Mouse (Mus musculus) heart, postnatal 0 days (tissue): Measurements from ENCODE around the gene Ap4s1. TPM values are rescaled to one million over a fixed set of nuclear protein-coding genes. Genes with fewer than 3 reads are reported as not detected.
"Not testable (repeated sequence)": the region's sequence is repeated elsewhere in the genome, so short reads cannot be mapped to it uniquely, and the experiment has no call there.

Experiments used
- ATAC-seq: fragments of 200-750 bp; cut with Nextera tagmentation; 2 replicates; pipeline ENCODE4 v1.8.0; 2017; ENCODE audit warnings: low read depth, moderate number of reproducible peaks, moderate library complexity; ENCODE audit not compliant: insufficient read depth
- DNase-seq: peaks from one replicate; pipeline ENCODE4 v3.0.0-alpha.2; 2016; ENCODE audit warnings: low spot score
- H3K27ac ChIP-seq: fragments of 300-500 bp; sonication (generic); 2 replicates; pipeline ENCODE4 v1.5.1; 2014; ENCODE audit warnings: low read depth, mild to moderate bottlenecking
- H3K27me3 ChIP-seq: fragments of 300-500 bp; sonication (generic); 2 replicates; pipeline ENCODE4 v1.6.1; 2014; ENCODE audit warnings: low read length, mixed read lengths; ENCODE audit not compliant: control insufficient read depth, insufficient read depth
- H3K36me3 ChIP-seq: fragments of 300-500 bp; sonication (generic); replicated peaks from 2 replicates; pipeline ENCODE4 v1.6.1; 2014; ENCODE audit warnings: low read length, mixed read lengths; ENCODE audit not compliant: control insufficient read depth, insufficient read depth
- H3K4me1 ChIP-seq: fragments of 300-500 bp; sonication (generic); 2 replicates; pipeline ENCODE4 v1.6.1; 2014; ENCODE audit warnings: antibody characterized with exemption; ENCODE audit not compliant: control insufficient read depth, insufficient read depth
- H3K4me2 ChIP-seq: fragments of 300-500 bp; sonication (generic); 2 replicates; pipeline ENCODE4 v1.6.1; 2014; ENCODE audit warnings: low read depth, mild to moderate bottlenecking, low read length, moderate library complexity
- H3K4me3 ChIP-seq: fragments of 300-500 bp; sonication (generic); 2 replicates; pipeline ENCODE4 v1.5.1; 2014; ENCODE audit warnings: low read depth, low read length
- H3K9ac ChIP-seq: fragments of 300-500 bp; sonication (generic); replicated peaks from 2 replicates; pipeline ENCODE4 v1.6.1; 2014; ENCODE audit warnings: low read depth, low read length, mixed read lengths
- H3K9me3 ChIP-seq: fragments of 300-500 bp; sonication (generic); replicated peaks from 2 replicates; pipeline ENCODE4 v1.6.1; 2016; ENCODE audit warnings: low read length; ENCODE audit not compliant: control insufficient read depth
- CTCF ChIP-seq: IDR thresholded peaks from 2 replicates; pipeline ENCODE4 v1.5.1; 2016; ENCODE audit warnings: antibody characterized with exemption, control low read depth, low read depth
- EP300 ChIP-seq: IDR thresholded peaks from 2 replicates; pipeline ENCODE4 v1.6.1; 2016; ENCODE audit warnings: antibody characterized with exemption, low read depth
- WGBS: fragments of 180-500 bp; shearing (Covaris S2); extraction: QIAGEN DNeasy Blood & Tissue Kit; methylation state at CpG from one replicate; pipeline ENCODE4 v1.1.7; 2014; 5-methylcytosine and 5-hydroxymethylcytosine counted together
- polyA plus RNA-seq: library from polyadenylated mRNA; unstranded; fragments of >200 nt; fragmentation: Nextera tagmentation; extraction: Ambion mirVana; gene quantifications from 2 replicates; pipeline ENCODE4 v1.2.1, GENCODE M21; 2015
- total RNA-seq: library from RNA; depleted of rRNA; stranded (reverse); fragments of >200 nt; gene quantifications from 2 replicates; pipeline ENCODE4 v1.2.3, GENCODE M21; 2014; ENCODE audit warnings: low replicate concordance

Ap4s1 gene
- total and polyA plus RNA-seq, 2 experiments from 2014 or later: 25.0 to 47.1 TPM

GRCm38 (mm10) chr12:51678844-51679243 is 12.0 kb upstream of the Ap4s1 start:
- ATAC-seq (no peak), DNase-seq (peak; percentile 30)
- Histone ChIP-seq H3K4me1 (peaks cover 51% of the 10 kb centered on the region), H3K27ac (peak overlapping the region; percentile 19), H3K9me3 (no peaks in the 10 kb centered on the region), H3K36me3 (0 out of 2 replicates have a peak, but pooled peaks cover 5% of the 10 kb centered on the region), H3K27me3 (no peaks in the 10 kb centered on the region), H3K4me2 (no peak overlapping the region), H3K9ac (no peak overlapping the region), H3K4me3 (no peak overlapping the region)
- TF ChIP-seq CTCF (no peak), EP300 (no peak)
- 33% methylated on average over 1 of the region's 1 CpGs for WGBS

DNA sequence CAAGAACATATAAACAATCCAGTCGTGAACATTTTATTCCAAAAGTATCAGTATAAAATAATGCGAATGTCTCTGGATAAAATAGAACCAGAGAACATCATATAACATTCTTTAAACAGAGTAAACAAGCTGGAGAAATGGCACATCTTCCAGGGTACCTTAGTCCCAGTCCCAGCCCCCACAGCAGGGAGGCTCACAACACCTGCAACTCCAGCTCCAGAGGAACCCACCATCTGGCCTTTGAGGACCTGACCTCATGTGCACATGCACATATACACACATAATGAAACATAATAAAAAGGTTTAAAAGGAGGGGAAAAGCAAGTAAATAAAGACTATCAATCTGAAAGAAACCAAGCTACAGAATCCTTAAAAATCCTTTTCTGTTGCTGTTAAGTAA is 2.3 kb upstream of the Ap4s1 start:
- TF ChIP-seq EP300: no peak
- no peak for TF ChIP-seq CTCF
- DNase-seq (no peak), ATAC-seq (no peak)
- no peak overlapping the region for H3K27ac ChIP-seq
- no peak overlapping the region for H3K9ac ChIP-seq
- H3K36me3 ChIP-seq: no peaks in the 10 kb centered on the region
- no peak overlapping the region for H3K4me3 ChIP-seq
- H3K4me1 ChIP-seq: peaks cover 14% of the 10 kb centered on the region
- H3K9me3 ChIP-seq: no peaks in the 10 kb centered on the region
- WGBS: 95% methylated on average over 2 of the region's 2 CpGs
- no peaks in the 10 kb centered on the region for H3K27me3 ChIP-seq
- no peak overlapping the region for H3K4me2 ChIP-seq

DNA sequence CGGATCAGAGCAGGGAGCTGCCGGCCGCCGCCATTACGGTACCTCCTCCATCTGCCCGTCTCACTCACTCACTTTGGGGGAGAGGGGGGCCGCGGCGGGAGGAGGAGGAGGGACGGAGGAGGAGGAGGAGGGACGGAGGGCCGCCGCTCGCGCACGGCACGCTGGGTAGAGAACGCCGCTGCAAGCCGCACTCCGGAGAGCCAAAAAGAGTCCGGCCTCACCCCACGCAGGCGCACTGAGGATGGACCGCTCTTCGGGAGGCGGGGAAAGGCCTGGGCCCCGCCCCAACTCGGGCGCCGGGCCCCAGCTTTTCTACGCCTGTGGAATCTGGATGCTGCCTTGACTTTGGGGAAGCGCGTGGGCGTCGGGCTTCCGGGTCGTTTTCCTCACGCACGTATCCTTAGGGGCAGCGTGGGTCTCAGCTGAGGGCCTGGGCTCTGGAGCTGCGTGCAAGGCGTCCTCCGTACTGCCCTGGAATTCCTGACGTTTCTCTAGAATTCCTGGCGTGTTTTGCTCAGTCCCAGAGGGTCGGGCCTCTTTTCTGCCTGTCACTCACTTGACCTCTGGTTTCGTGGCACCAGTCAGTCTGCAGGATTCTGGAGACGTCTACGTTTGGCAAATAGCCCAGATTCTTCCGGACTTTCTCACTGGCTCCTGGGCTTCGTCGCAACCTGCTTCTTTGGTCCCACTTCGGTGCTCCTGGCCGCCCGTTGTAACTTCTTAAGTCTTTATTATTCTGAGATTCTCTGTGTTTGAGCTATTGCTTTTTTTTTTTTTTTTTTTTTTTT is 1.2 kb downstream of the Ap4s1 start, which contains the start of gene Strn3:
Gene Strn3, minus strand, starts transcription at position 53 of the 788 bp plus-strand sequence.
- WGBS: under 1% methylated on average over 46 of the region's 56 CpGs
- H3K27me3 ChIP-seq: no peaks in the 10 kb centered on the region

DNA sequence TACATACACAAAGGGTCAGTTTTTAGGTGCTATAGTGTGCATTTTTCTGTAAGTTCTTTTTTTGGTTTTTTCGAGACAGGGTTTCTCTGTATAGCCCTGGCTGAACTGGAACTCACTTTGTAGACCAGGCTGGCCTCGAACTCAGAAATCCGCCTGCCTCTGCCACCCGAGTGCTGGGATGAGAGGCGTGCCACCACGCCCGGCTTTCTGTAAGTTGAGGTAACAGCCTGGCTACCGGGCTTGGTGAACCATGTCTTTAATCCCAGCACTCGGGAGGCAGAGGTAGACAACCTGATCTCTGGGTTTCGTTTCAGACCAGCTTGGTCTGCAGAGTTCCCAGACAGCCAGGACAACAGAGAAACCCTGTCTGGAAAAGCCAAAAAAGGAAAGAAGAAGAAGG is 2.0 kb downstream of the Ap4s1 start:
- Histone ChIP-seq H3K27ac (peak overlapping the region; percentile 100), H3K4me2 (peak overlapping the region; percentile 88), H3K4me1 (peaks cover 21% of the 10 kb centered on the region), H3K4me3 (peak overlapping the region; percentile 96; the same call in 1 of the 2 replicates)
- WGBS: 70% methylated on average over 10 of the region's 10 CpGs
- not testable (repeated sequence) for H3K36me3 ChIP-seq, ATAC-seq, H3K9me3 ChIP-seq, H3K9ac ChIP-seq, DNase-seq, H3K27me3 ChIP-seq

More for the DNA sequence above, 1.2 kb downstream of the Ap4s1 start, which contains the start of gene Strn3:
- DNase-seq (peak; percentile 99), ATAC-seq (peak; percentile 94)
- peaks cover 25% of the 10 kb centered on the region for H3K4me1 ChIP-seq
- peak within 1 kb of the TSS; percentile 100 for H3K27ac ChIP-seq
- H3K4me3 ChIP-seq: peak within 1 kb of the TSS; percentile 96
- H3K9ac ChIP-seq: peak within 1 kb of the TSS; percentile 99
- TF ChIP-seq CTCF (no peak), EP300 (peak; percentile 55; the same call in 1 of the 2 replicates)
- peak within 1 kb of the TSS; percentile 88 for H3K4me2 ChIP-seq
- no peaks in the 10 kb centered on the region for H3K36me3 ChIP-seq
- no peaks in the 10 kb centered on the region for H3K9me3 ChIP-seq

DNA sequence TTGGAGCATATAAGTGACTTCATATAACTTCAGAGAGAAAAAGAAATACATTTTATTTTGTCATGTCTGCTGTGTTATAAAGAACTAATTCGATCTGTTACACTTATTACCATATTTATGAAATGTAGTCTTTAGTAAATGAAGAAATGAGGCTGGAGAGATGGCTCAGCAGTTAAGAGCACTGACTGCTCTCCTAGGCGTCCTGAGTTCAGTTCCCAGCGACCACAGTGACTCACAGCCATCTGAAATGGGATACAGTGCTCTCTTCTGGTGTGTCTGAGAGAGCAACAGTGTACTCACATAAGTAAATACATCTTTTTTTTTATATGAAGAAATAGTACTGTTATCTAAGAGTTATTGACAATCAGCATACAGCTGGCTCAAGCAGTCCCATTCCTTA is 2.6 kb downstream of the Ap4s1 start:
- H3K9ac ChIP-seq: no peak overlapping the region
- H3K4me1 ChIP-seq: peaks cover 21% of the 10 kb centered on the region
- no peak overlapping the region for H3K4me3 ChIP-seq
- DNase-seq (no peak), ATAC-seq (no peak)
- H3K4me2 ChIP-seq: no peak overlapping the region
- WGBS: 85% methylated on average over 3 of the region's 3 CpGs
- no peaks in the 10 kb centered on the region for H3K27me3 ChIP-seq
- no peaks in the 10 kb centered on the region for H3K9me3 ChIP-seq
- peak overlapping the region; percentile 60; the same call in 1 of the 2 replicates for H3K27ac ChIP-seq
- no peaks in the 10 kb centered on the region for H3K36me3 ChIP-seq
- TF ChIP-seq CTCF (no peak), EP300 (no peak)
